Mouse (Mus musculus) retina, embryonic 14.5 days (tissue): ENCODE measurements at regions not wholly inside any gene's neighbourhood (a gene's known extent, or its start where the extent isn't known, plus 50 kb on each side); places are given as distances from the start of the nearest gene placed in this dataset.
"Not testable (repeated sequence)": the region's sequence is repeated elsewhere in the genome, so short reads cannot be mapped to it uniquely, and the experiment has no call there.

Source experiments
- DNase-seq: peaks from one replicate; pipeline ENCODE4 v3.0.0-alpha.2; 2015; ENCODE audit warnings: low spot score

GRCm38 (mm10) chr8:57383746-57384320, 63.0 kb downstream of the Hand2 start:
- DNase-seq, result no peak

GRCm38 (mm10) chr8:57387627-57388026, 66.8 kb downstream of the Hand2 start:
- DNase-seq, result no peak

DNA sequence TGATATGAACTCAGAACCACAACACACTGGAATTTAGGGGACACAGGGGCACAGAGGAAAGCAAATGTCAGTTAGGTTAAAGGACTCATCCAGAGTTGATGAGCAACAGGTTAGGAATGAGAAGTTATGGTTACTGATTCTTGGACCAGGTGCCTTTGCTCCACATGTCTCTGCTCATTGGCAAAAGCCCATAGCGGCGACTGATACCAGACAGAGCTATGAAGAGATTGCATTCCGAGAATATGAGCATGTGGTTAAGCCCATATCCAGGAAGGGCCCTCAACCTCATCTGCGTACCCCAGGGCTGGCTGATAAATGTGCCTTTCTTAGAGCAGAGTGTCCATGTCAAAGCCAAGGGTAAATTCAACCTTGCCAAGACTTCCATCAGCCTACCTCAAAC, 67.1 kb upstream of the Scrg1 start:
- DNase-seq, result no peak

DNA sequence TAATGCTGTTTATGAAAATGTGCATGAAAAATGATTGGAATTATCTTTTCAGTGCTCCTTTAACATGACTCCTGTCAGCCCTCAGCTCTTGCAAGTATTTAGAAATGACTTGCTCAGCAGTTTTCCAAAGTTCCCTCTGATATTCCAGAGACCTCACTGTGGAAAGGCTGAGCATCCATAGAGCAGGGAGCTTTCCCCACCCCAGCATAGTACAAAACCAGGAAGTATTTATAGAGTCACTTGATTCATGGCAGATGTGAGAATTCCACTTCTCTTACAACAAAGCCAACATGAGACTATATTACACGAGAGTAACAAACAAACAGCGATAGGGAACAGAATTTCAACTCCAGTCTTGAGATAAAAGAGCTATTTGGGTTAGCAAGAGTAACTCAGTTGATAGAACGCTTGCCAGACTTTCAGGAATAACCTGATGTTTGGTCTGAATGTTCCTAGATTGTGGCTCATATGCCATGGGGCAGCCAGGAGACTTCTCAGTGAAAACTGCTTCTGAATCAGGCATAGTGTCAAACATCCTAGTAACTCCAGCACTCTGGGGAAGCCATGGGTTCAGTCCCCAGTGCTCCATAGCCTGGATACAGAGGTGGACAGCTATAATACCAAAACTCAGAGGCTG, 57.6 kb upstream of the Scrg1 start:
- DNase-seq, result no peak

GRCm38 (mm10) chr8:57400171-57400570, 55.6 kb upstream of the Scrg1 start:
- DNase-seq, result not testable (repeated sequence)

DNA sequence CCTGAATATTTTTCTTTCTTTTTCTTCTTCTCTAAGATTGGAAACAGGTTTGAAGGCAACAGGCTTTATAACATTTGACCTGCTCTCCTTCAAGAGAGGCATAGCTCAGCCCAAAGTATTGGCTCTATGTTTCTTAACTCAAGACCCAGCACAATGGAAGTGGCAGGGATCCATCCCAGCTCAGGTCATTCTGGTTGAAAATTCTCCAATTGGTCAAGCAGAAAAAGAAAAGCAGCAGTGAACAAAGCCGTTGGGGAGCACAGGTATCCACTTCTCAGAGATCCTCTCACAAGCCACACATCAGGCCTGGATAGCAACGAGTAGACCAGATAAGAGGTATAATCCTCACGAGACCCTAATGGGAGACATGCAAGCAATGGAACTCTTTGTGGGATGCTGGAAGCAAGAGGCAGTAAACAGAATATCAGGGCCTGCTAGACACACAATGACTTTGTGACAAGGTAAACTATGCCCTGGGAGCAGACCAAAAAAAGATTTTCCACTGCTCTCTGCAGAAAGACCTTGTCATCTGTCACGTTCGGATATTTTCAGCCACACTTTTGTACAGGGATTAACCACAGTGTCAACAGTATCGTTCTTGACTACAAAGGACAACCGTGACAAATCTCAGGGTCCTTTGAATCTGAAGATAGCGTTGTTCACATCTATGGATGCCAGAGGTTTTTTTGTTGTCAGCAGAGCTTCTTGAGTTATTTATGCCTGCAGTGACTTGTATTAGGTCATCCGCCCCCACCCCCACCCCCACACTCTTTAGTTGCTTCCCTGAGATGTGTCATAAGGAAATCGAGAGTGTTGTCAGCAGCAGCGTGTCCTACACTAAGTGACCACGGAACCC, 54.7 kb upstream of the Scrg1 start:
- no peak for DNase-seq

- DNase-seq, result no peak
These were observed 54.1 kb upstream of the Scrg1 start for GRCm38 (mm10) chr8:57401661-57402060.

GRCm38 (mm10) chr8:57402200-57402599, 53.5 kb upstream of the Scrg1 start:
- DNase-seq, result no peak

DNA sequence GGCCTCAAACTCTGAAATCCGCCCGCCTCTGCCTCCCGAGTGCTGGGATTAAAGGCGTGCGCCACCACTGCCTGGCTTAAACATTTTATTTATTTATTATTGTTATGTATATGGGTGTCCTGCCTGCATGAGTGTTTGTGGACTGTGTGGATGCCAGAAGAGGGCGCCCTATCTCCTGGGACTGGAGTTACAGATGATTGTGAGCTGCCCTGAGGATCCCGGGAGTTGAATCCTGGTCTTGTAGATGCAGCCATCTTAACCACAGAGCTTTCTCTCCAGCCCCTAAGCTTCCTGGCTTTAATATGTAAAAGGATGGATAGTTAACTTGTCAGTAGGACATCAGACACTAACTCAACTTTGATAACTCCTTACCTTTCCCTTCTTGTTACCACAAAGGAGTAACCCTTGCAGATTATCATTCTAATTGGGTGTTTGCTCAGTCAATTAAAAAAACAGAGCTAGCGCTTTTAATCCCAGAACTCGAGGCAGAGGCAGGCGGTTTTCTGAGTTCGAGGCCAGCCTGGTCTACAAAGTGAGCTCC, 52.0 kb upstream of the Scrg1 start:
- DNase-seq, result no peak

GRCm38 (mm10) chr8:57405277-57405817, 50.4 kb upstream of the Scrg1 start:
- peak; percentile 43 for DNase-seq
